Mouse (Mus musculus): Measurements from ENCODE around the gene Wapl.

GRCm38 (mm10) chr14:34776719-34777385 lies 103.1 kb downstream of the Wapl start:
- TF ChIP-seq EP300 (IDR thresholded peaks at IDR 0.05; ENCODE audit: insufficient read depth, low read depth, low read length), result no peak
- no peak for TF ChIP-seq CTCF (IDR thresholded peaks at IDR 0.05)
- TF ChIP-seq POLR2A (IDR thresholded peaks at IDR 0.05; ENCODE audit: insufficient read depth, low read depth, low read length), result no peak

Measured in heart, adult 2 months (tissue).